Mouse (Mus musculus): ENCODE measurements at regions not wholly inside any gene's neighbourhood (a gene's known extent, or its start where the extent isn't known, plus 50 kb on each side); places are given as distances from the start of the nearest gene placed in this dataset.

- TF ChIP-seq EP300 (IDR thresholded peaks at IDR 0.05; ENCODE audit: low read depth) = no peak
- no peak for TF ChIP-seq CTCF (IDR thresholded peaks at IDR 0.05; ENCODE audit: low read depth)
Measured at GRCm38 (mm10) chr6:107752156-107752555, 222.6 kb downstream of the Lrrn1 start.

All from heart, postnatal 0 days (tissue).